12 mouse cellular contexts compared by ENCODE assay signal in genomic region chr5:16973206-16973896, GRCm38 (mm10).
DNase-seq lines count a peak whose midpoint lies in the region; ATAC-seq lines count a peak whose summit lies in the region.
"Had no signal": no experiment of that assay in that cellular context is flagged by ENCODE, and none has a peak within 500 bp of the region (broad histone marks: within the 10 kb centered on the region; RNA-seq: fewer than 3 reads in every experiment).

No protein-coding gene starts in this region.

- no peak overlapping the region for H3K4me3 ChIP-seq in heart, embryonic 10.5 days
- no peak overlapping the region for H3K4me3 ChIP-seq in midbrain, embryonic 15.5 days
- H3K4me3 ChIP-seq: embryonic facial prominence, embryonic 13.5 days; hindbrain, embryonic 15.5 days had no signal

- no peaks in the 10 kb centered on the region for H3K27me3 ChIP-seq in heart, embryonic 10.5 days (ENCODE audit: insufficient read depth, poor library complexity, severe bottlenecking)
- no peaks in the 10 kb centered on the region for H3K27me3 ChIP-seq in midbrain, embryonic 15.5 days (replicated peaks)
- H3K27me3 ChIP-seq: embryonic facial prominence, embryonic 13.5 days; hindbrain, embryonic 15.5 days had no signal

- H3K9ac ChIP-seq in midbrain, embryonic 15.5 days, result no peak overlapping the region
- H3K9ac ChIP-seq: embryonic facial prominence, embryonic 13.5 days; hindbrain, embryonic 15.5 days; liver, embryonic 14.5 days had no signal

- ATAC-seq in midbrain, embryonic 15.5 days (replicated peaks), result no peak

- 69% methylated on average over 1 of the region's 1 CpGs for WGBS in heart, embryonic 10.5 days
- WGBS in midbrain, embryonic 15.5 days, result 91% methylated on average over 1 of the region's 1 CpGs

- H3K4me1 ChIP-seq in heart, embryonic 10.5 days, result no peaks in the 10 kb centered on the region
- H3K4me1 ChIP-seq in midbrain, embryonic 15.5 days, result no peaks in the 10 kb centered on the region
- H3K4me1 ChIP-seq: hindbrain, embryonic 15.5 days had no signal

- H3K9me3 ChIP-seq in heart, embryonic 10.5 days, result no peaks in the 10 kb centered on the region
- no peaks in the 10 kb centered on the region for H3K9me3 ChIP-seq in midbrain, embryonic 15.5 days
- H3K9me3 ChIP-seq: embryonic facial prominence, embryonic 13.5 days; hindbrain, embryonic 15.5 days had no signal

- H3K27ac ChIP-seq in heart, embryonic 10.5 days, result no peak overlapping the region
- H3K27ac ChIP-seq in midbrain, embryonic 15.5 days, result no peak overlapping the region
- H3K27ac ChIP-seq: embryonic facial prominence, embryonic 13.5 days; hindbrain, embryonic 15.5 days; liver, embryonic 14.5 days had no signal

- intact Hi-C loops in gastrocnemius, postnatal 14 days (cut with DNase I; ENCODE audit: low total_unique reads), result no loop called here

- DNase-seq in heart, adult 18-20 months, result peak; percentile 36 to 39
- no peak for DNase-seq in heart, embryonic 10.5 days (ENCODE audit: low spot score)
- DNase-seq in A20 (ENCODE audit: low read depth, low spot score), result peak; percentile 59
- DNase-seq in gastrocnemius, postnatal 14 days, result peak; percentile 25
- peak; percentile 3 to 32 for DNase-seq in kidney, postnatal 25 days
- no peak for DNase-seq in cerebellum, postnatal 36 days
- no peak for DNase-seq in cerebellum, adult 11 months
- DNase-seq: midbrain, embryonic 14.5 days had no signal

- H3K36me3 ChIP-seq in heart, embryonic 10.5 days, result no peaks in the 10 kb centered on the region
- no peaks in the 10 kb centered on the region for H3K36me3 ChIP-seq in midbrain, embryonic 15.5 days (replicated peaks)
- H3K36me3 ChIP-seq: embryonic facial prominence, embryonic 13.5 days; hindbrain, embryonic 15.5 days had no signal

- no peak overlapping the region for H3K4me2 ChIP-seq in midbrain, embryonic 15.5 days
- H3K4me2 ChIP-seq: embryonic facial prominence, embryonic 13.5 days; hindbrain, embryonic 15.5 days had no signal

Comparison
In these comparisons a context has a peak if more than half of its experiments do, and no peak if none do; other contexts are left out.
1. DNase-seq: peak in heart, adult 18-20 months (2 of 2), A20 (single experiment), gastrocnemius, postnatal 14 days (single experiment) and kidney, postnatal 25 days (2 of 2); none in heart, embryonic 10.5 days (single experiment), cerebellum, postnatal 36 days (0 of 2) and cerebellum, adult 11 months (single experiment).